Mouse (Mus musculus) heart, embryonic 10.5 days (tissue): ENCODE measurements at regions not wholly inside any gene's neighbourhood (a gene's known extent, or its start where the extent isn't known, plus 50 kb on each side); places are given as distances from the start of the nearest gene placed in this dataset.
A peak's percentile ranks its signal among the peaks of the same experiment; 100 is the strongest.

ENCODE experiments used
- DNase-seq: peaks from one replicate; pipeline ENCODE4 v3.0.0-alpha.2; 2017; ENCODE audit warnings: low spot score
- H3K27ac ChIP-seq: fragments of 300-500 bp; sonication (generic); 2 replicates; pipeline ENCODE4 v1.5.1; 2016; ENCODE audit warnings: mild to moderate bottlenecking
- H3K27me3 ChIP-seq: fragments of 300-500 bp; sonication (generic); 2 replicates; pipeline ENCODE4 v1.6.1; 2016; ENCODE audit warnings: mild to moderate bottlenecking; ENCODE audit not compliant: poor library complexity, insufficient read depth, severe bottlenecking
- H3K36me3 ChIP-seq: fragments of 300-500 bp; sonication (generic); 2 replicates; pipeline ENCODE4 v1.6.1; 2016; ENCODE audit warnings: mild to moderate bottlenecking, moderate library complexity
- H3K4me1 ChIP-seq: fragments of 300-500 bp; sonication (generic); 2 replicates; pipeline ENCODE4 v1.6.1; 2016; ENCODE audit warnings: mild to moderate bottlenecking
- H3K4me3 ChIP-seq: fragments of 300-500 bp; sonication (generic); 2 replicates; pipeline ENCODE4 v1.5.1; 2016; ENCODE audit warnings: mild to moderate bottlenecking, moderate library complexity
- H3K9me3 ChIP-seq: fragments of 300-500 bp; sonication (generic); 2 replicates; pipeline ENCODE4 v1.6.1; 2016; ENCODE audit warnings: mild to moderate bottlenecking, moderate library complexity
- WGBS: fragments of 180-500 bp; shearing (Covaris S2); methylation state at CpG from one replicate; pipeline ENCODE4 v1.1.7; 2016; 5-methylcytosine and 5-hydroxymethylcytosine counted together

DNA sequence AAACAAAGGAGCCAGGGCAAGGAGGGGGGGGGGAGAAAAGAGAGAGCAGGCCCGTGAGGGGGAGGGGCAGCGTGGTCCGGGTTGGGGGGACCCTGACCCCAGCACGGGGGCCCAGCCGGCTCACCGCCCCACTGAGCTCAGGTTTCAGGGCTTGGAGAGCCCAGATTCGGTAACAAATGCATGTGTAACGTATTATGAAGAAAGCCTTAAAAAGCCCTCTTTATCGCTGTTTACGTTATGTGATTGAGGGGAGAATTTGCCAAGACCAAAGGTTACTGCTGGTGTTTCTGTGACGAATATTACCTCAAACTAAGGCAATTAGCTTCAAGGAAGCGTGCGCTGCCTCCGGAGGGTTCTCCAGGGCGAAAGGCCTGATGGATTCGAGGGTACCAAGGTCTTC, 54.2 kb downstream of the Barx1 start:
- no peak for DNase-seq
- H3K27me3 ChIP-seq, result peaks cover 22% of the 10 kb centered on the region; the same call in 1 of the 2 replicates
- no peaks in the 10 kb centered on the region for H3K9me3 ChIP-seq
- 58% methylated on average over 16 of the region's 16 CpGs for WGBS
- H3K4me1 ChIP-seq, result no peaks in the 10 kb centered on the region
- no peak overlapping the region for H3K27ac ChIP-seq
- H3K4me3 ChIP-seq, result no peak overlapping the region
- H3K36me3 ChIP-seq, result no peaks in the 10 kb centered on the region

DNA sequence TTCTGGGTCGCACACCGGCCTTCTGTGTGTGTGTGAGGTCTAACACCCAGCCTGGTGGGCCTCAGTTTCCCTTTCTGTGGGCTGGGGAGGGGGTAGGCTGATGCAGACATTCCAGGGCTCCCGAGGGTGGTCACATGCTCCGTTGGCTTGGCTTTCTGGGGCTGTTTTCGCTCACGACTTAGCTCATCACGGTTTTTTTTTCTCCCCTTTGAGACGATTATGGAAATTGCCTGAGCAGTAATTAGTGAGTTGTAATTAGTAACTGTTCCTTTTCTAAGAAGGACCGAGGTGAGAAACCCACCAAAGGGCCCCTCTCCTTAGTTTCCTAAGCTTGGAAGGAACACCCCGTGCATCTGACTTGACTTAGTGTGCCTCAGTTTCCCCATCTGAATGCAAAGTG, 54.7 kb downstream of the Barx1 start:
- no peaks in the 10 kb centered on the region for H3K9me3 ChIP-seq
- DNase-seq, result no peak
- H3K27ac ChIP-seq, result no peak overlapping the region
- H3K36me3 ChIP-seq, result no peaks in the 10 kb centered on the region
- H3K4me3 ChIP-seq, result no peak overlapping the region
- 63% methylated on average over 10 of the region's 10 CpGs for WGBS
- H3K4me1 ChIP-seq, result no peaks in the 10 kb centered on the region
- H3K27me3 ChIP-seq, result peaks cover 22% of the 10 kb centered on the region; the same call in 1 of the 2 replicates

DNA sequence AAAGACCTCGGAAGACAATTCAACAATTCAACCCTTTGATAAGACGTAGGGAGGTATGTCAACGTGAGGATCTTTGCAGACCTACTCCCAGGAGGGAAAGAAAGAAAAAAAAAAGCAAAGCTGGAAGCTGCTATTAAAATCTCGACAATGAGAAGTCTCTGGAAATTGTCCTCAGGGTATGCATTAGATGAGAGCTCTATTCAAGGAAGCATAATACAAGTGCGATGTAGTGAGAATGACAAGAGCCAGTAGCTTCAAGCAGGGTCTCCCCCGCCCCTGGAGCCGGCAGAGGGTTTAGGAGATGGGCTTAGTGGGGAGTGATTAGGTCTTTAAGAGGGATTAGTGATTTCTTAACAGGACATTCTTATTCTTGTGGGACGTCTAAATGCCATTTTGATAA, 60.9 kb downstream of the Barx1 start:
- Histone ChIP-seq H3K9me3 (peaks cover 5% of the 10 kb centered on the region; the same call in 1 of the 2 replicates), H3K27me3 (peaks cover 24% of the 10 kb centered on the region), H3K4me3 (no peak overlapping the region), H3K4me1 (peaks cover 5% of the 10 kb centered on the region; the same call in 1 of the 2 replicates), H3K27ac (no peak overlapping the region), H3K36me3 (no peaks in the 10 kb centered on the region)
- no peak for DNase-seq
- 24% methylated on average over 8 of the region's 8 CpGs for WGBS

DNA sequence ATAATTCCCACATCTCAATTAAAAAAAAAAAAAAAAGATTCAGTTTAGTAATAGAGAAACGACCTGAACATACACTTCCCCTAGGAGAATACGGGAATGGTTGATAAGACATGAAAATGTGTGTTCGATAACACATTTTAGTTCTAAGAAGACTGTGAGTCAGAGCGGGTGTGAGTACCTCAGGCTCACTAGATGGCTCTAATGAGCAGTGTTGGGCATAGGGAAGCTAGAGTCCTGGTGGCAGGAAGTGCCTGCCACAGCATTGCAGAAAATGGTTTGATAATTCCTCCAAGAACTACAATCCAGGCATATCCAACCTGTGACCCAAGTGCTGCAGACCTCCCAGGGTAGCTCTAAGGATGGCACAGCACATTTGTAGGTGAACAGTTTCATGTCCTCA, 63.6 kb downstream of the Barx1 start:
- H3K9me3 ChIP-seq, result peaks cover 5% of the 10 kb centered on the region; the same call in 1 of the 2 replicates
- H3K36me3 ChIP-seq, result no peaks in the 10 kb centered on the region
- no peak for DNase-seq
- H3K27me3 ChIP-seq, result peaks cover 52% of the 10 kb centered on the region
- no peak overlapping the region for H3K4me3 ChIP-seq
- WGBS, result 34% methylated on average over 4 of the region's 4 CpGs
- peaks cover 25% of the 10 kb centered on the region for H3K4me1 ChIP-seq
- no peak overlapping the region for H3K27ac ChIP-seq

DNA sequence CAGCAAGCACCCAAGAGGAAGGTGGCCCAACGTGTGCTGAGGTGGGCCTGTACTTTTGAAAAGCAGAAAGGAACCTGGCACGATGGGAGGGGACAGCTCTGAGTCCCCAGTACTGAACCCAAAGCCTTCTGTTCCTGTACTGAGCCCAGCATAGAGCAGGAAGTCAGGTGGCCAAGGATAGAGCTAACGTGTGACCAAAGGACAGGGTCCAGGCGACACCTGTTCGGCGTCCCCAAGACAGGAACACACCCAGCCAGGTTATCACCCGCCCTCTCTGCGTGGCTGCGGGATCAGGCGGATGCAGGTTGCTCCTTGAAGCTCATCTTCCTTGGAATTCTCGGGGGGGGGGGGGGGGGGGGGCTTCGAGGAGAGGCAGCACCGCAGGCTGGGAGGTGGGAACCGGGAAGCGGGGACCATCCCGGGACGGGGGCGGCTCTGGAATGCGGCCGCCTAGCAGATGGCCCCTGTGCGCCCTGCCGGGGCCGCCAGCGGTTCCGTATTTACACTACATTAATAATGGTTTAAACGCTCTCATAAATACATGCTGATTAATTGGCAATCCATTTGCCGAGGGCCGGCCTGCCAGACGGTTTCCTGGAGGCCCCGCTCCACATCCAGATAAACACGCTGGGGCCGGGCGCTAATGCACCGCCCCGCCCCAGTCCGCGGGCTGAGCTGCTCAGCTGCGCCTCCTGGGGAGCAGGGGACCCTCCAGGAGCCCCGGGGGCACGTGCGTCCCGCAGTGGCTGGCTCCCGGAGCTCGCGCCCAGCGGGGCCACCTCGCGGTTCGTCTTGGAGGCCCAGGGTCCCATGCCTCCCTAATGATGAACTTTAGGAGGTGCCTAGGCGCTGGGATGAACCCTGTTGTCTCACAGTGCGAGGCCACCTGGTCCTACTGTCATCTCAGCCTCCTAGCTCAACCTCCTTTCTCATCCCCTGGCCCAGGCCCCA, 68.5 kb downstream of the Barx1 start:
- WGBS, result 1% methylated on average over 51 of the region's 51 CpGs
- H3K36me3 ChIP-seq, result no peaks in the 10 kb centered on the region
- DNase-seq, result no peak
- H3K4me3 ChIP-seq, result peak overlapping the region; percentile 55
- H3K27me3 ChIP-seq, result peaks cover 86% of the 10 kb centered on the region
- H3K4me1 ChIP-seq, result peaks cover 46% of the 10 kb centered on the region
- H3K27ac ChIP-seq, result peak overlapping the region; percentile 47
- H3K9me3 ChIP-seq, result no peaks in the 10 kb centered on the region

DNA sequence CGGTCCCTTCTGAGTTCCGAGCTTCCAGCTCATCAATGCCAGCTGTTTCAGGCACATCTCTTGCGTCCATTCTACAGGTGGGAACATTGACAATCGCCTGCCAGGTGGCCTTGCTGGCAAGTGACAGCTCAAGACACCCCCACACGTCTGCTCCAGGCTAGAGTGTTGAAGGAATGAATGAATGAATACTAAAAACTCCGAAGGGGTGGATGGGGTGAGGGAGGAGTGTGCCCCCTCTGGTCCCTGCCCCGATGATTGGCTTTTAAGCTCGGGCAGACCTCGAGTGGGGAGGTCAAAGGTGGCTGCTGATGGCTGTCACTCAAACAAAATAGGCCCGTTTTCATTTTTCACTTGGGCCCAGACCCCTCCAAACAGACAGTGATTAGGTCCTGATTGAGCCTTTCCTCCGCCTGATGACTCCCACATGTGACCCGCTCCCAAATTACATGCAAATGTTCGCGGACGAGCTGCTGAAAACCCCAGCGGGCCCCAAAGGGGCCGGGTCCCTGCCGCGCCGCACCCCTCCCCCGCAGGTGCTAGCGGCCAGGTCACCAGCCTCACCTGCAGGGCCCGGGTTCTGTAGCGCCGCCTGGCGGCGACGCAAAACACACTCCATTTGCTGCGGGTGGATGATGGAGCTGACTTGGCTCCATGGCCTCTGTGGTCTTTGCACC, 69.5 kb downstream of the Barx1 start:
- DNase-seq, result no peak
- WGBS, result 3% methylated on average over 29 of the region's 29 CpGs
- H3K27me3 ChIP-seq, result peaks cover 89% of the 10 kb centered on the region
- no peaks in the 10 kb centered on the region for H3K36me3 ChIP-seq
- H3K9me3 ChIP-seq, result no peaks in the 10 kb centered on the region
- no peak overlapping the region for H3K27ac ChIP-seq
- H3K4me1 ChIP-seq, result peaks cover 46% of the 10 kb centered on the region
- peak overlapping the region; percentile 55 for H3K4me3 ChIP-seq

DNA sequence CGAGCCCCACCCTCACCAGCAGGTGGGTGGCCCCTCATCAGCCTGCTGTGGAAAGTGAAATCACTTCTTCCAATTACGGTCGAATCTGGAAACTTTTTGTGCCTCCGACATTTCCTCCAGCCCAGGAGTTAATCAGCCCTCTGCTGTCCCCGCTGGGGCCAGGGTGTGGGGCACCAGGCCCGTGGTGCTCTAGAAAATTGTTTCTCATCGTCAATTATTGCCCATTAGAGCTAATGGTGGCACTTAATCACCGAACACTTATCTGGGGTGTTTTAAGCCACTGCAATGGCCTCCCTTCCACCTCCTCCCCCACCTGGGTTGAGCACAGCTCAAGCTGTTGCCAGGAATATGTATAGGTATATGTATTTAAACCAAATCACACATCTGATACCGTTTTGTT, 72.2 kb downstream of the Barx1 start:
- WGBS, result 63% methylated on average over 9 of the region's 9 CpGs
- no peak for DNase-seq
- H3K4me3 ChIP-seq, result no peak overlapping the region
- peaks cover 33% of the 10 kb centered on the region for H3K4me1 ChIP-seq
- no peaks in the 10 kb centered on the region for H3K36me3 ChIP-seq
- no peaks in the 10 kb centered on the region for H3K9me3 ChIP-seq
- peaks cover 88% of the 10 kb centered on the region for H3K27me3 ChIP-seq
- no peak overlapping the region for H3K27ac ChIP-seq

DNA sequence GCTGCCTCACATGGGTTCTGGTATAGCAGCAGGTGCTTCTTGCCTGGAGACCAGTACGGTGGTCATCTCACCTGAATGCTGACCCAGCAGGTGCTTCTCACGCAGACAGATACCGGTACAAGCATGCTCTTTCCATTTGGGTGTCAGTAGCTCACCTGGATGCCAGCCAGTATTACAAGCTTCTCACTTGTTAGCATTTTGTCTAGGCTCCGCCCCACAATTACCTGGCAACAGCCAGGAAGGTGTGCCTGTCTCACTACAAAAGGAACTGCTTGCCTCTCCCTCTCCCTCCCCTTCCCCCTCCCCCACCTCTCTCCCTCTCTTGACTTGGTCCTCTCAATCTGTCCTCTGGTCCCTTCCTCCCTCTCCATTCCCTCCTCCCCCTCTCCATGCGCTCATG, 82.8 kb downstream of the Barx1 start:
- Histone ChIP-seq H3K4me3 (no peak overlapping the region), H3K27me3 (peaks cover 55% of the 10 kb centered on the region), H3K9me3 (no peaks in the 10 kb centered on the region), H3K27ac (no peak overlapping the region), H3K4me1 (peaks cover 31% of the 10 kb centered on the region), H3K36me3 (no peaks in the 10 kb centered on the region)
- DNase-seq, result no peak
- 48% methylated on average over 5 of the region's 5 CpGs for WGBS

DNA sequence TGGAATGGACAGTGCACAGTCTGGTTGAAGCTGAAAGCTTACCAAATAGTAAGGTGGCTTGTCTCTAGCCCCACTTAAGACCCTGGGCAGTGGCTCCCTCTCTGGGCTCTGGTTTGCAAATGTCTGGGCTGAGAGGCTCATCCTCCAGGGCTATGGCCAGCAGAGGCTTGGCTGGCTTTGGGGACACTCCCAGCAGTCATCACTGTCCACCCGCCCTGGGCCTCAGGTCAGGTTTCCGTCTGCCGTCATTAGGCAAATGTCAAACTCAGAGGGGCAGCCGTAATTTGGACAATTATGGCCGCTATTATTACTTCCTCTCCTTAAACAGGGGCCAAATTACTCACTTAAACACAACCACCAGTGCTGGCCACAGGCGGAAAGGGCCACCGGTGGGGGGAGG, 83.5 kb downstream of the Barx1 start:
- DNase-seq, result no peak
- 52% methylated on average over 7 of the region's 7 CpGs for WGBS
- H3K4me1 ChIP-seq, result peaks cover 31% of the 10 kb centered on the region
- no peaks in the 10 kb centered on the region for H3K9me3 ChIP-seq
- no peak overlapping the region for H3K27ac ChIP-seq
- H3K36me3 ChIP-seq, result no peaks in the 10 kb centered on the region
- H3K27me3 ChIP-seq, result peaks cover 48% of the 10 kb centered on the region
- no peak overlapping the region for H3K4me3 ChIP-seq
